Mouse (Mus musculus): ENCODE measurements around the gene Dmrtc1a.
"Not testable (repeated sequence)": the region's sequence is repeated elsewhere in the genome, so short reads cannot be mapped to it uniquely, and the experiment has no call there.

DNA sequence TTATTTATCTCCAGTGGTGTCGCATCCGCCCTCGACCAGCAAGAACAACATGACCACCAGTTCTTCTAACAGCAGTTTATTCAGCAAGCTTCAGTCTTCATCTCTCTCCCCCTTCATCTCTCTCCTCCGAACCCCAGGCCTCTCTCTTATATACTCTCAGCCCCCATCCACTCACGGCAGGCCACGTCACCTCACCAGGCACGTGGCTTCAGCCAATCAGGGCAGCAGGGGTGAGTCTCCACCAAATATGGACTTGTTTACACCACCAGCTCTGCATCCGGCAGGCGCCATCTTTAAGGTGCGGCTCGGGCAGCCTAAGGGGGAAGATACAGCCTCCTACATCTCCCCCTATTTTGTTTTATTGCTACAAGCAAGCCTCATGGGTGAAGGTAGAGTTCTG is 41.6 kb upstream of the Dmrtc1a start:
- not testable (repeated sequence) for TF ChIP-seq GATA1, TAL1 (IDR thresholded peaks at IDR 0.05; ENCODE audit: low read length)

All from erythroblast, embryonic 14.5 days (primary cell).